Mouse (Mus musculus) left cerebral cortex, adult 2 months (tissue): ENCODE measurements around the gene Spon2. TPM values are rescaled to one million over a fixed set of nuclear protein-coding genes. Genes with fewer than 3 reads are reported as not detected.

Experiments
- DNase-seq, 2 experiments: peaks; one replicate each; pipeline ENCODE4 v3.0.0; 2021 to 2022; ENCODE audit warnings: low spot score in 2 of 2, mixed read lengths in 1 of 2; ENCODE audit errors: extremely low spot score in 1 of 2
- H3K27ac ChIP-seq: fragments of 200-600 bp; 2 replicates; pipeline ENCODE4 v1.8.1; 2022
- H3K4me3 ChIP-seq: fragments of 200-600 bp; 2 replicates; pipeline ENCODE4 v1.8.1; 2022
- CTCF ChIP-seq: fragments of 200-600 bp; IDR thresholded peaks from 2 replicates; pipeline ENCODE4 v1.8.1; 2022; ENCODE audit warnings: antibody characterized with exemption, mild to moderate bottlenecking, moderate library complexity
- intact Hi-C: fragments of 180-260 bp; cut with DNase I; formaldehyde crosslinking; loops from one replicate; pipeline ENCODE4 v1.15.1; 2025
- long read RNA-seq, 2 experiments: library from polyadenylated mRNA; stranded (forward); transcript quantifications; one replicate each; pipeline ENCODE4 v2.0.0; 2021; ENCODE audit warnings: borderline mapping rate in 2 of 2
- total RNA-seq, 2 experiments: library from RNA; stranded (reverse); gene quantifications; 2 replicates each; pipeline ENCODE4 v1.2.3; 2021

Gene Spon2
- total RNA-seq: under 1 TPM in 1 of 2 experiments, not detected in 1; 0.56 TPM
- long read RNA-seq, experiment 1, partial matches to known transcripts: 0 of 1 reads
- long read RNA-seq, experiment 1, other reads (novel, unspliced or antisense): 1 of 1 reads
- long read RNA-seq, experiment 2, partial matches to known transcripts: 0 of 1 reads
- long read RNA-seq, experiment 2, other reads (novel, unspliced or antisense): 0 of 1 reads

DNA sequence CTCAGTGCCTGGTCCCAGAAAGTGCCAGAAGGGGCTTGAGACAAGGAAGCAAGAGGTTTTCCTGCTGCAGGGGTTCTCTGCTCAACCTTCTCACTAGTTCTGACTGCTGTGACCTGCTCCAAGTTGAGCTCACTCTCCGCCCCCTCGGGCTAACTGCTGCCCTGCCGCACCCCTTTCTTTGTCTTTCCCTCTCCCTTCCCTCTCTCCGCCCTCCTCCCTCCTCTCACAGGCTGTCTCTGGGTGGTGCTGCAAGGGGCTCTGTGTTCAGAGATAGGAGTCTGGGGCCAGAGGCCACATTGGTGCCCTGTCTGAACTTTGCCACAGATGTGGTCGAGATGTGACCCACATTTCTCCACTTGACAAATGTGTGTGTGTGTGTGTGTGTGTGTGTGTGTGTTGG is at the start of gene Spon2:
Gene Spon2 (minus strand): TSS at position 375 of the 400 bp plus-strand sequence.
- Histone ChIP-seq H3K27ac (no peak within 1 kb of the TSS), H3K4me3 (no peak within 1 kb of the TSS)
- intact Hi-C loops: no loop called here
- DNase-seq: no peak
- TF ChIP-seq CTCF: no peak

DNA sequence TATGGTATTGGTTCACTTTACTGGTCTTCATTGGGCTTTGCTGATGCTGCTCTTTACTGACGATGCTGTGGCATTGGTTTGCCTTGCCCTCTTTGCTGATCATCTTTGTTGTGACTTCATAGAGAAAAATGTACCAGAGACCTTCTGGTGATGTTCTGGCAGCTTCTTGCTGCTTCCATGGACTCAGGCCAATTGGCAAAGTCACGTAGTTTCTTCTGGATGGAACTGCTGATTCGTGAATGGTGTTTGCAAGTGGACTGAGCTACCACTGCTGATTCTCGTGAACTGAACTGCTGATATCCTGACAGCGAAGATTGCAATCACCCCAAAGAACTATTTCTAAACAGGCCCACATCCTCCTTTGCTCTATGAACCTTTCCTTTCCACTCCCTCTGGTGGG is 36.2 kb upstream of the Spon2 start:
- Histone ChIP-seq H3K4me3 (no peak overlapping the region), H3K27ac (no peak overlapping the region)
- intact Hi-C loops: no loop called here
- TF ChIP-seq CTCF: no peak
- no peak for DNase-seq

DNA sequence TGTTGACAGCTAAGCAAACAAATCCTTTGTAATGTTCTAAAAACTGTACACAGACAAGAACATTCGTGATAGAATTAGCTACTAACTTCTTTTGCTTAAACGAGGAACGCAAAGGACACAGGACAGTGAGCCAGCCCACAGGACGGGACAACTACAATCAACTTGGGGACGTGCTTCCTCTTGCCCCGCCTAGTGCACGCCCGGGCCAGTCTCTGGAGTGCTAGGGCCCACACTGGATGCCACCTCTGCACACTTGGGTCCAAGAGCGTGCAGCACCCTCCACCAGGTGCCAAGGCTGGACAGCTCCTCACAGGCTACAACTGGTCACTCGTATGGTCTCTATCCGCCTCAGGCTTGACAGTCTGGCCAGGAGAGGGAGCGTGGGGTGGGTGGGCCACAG is 29.9 kb upstream of the Spon2 start:
- intact Hi-C loops: no loop called here
- DNase-seq: no peak

DNA sequence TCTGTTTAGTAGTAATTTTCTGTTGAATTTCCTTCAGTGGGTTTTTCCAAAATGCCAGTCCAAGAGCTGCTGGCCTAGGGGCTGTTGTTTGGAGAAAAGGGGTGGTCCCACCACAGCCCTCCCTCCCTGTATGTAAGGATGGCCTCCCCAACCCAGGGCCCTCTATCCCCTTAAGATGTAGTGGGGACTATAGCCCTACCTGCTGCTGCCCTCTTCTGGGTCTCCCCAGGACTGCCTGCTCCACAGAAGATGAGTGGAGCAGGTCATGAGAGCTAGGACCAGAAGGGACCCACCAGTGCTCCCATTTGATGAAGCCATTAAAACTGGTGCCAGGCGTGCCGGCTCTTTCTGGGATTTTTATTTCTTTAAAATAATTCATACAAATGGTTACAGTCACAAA is 29.1 kb upstream of the Spon2 start:
- DNase-seq: no peak
- no peak overlapping the region for H3K4me3 ChIP-seq
- 0 out of 2 replicates have a peak overlapping the region, but pooled peaks have one; percentile 11 for H3K27ac ChIP-seq
- intact Hi-C loops: loop anchor here (1.0 kb wide), 1 partner anchor 44 kb away; no protein-coding TSS in a partner anchor
- TF ChIP-seq CTCF: peak; percentile 50

More for the DNA sequence above, 29.9 kb upstream of the Spon2 start:
- TF ChIP-seq CTCF: no peak
- Histone ChIP-seq H3K27ac (no peak overlapping the region), H3K4me3 (no peak overlapping the region)

DNA sequence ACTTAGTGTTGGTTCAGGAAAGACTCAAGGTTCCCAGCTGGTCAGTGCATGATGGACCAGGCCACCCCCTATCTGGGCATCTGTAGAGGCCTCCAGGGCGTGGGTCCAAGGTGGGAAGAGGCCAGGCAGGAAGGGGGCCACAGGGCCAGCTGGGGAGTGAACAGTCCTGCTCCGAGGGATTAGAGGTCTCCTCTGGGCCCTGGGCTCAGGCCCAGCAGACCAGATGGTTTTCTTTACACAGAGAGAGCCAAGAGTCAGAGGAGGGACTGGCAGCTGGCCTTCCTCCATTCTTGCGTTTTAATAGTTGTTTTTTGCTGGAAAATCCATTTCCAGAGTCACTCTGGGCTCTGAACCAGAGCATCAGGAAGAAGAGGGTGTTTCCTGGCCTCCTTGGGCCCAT is 27.4 kb upstream of the Spon2 start:
- H3K27ac ChIP-seq: no peak overlapping the region
- intact Hi-C loops: no loop called here
- no peak overlapping the region for H3K4me3 ChIP-seq
- DNase-seq: peak; percentile 32 to 51
- no peak for TF ChIP-seq CTCF

DNA sequence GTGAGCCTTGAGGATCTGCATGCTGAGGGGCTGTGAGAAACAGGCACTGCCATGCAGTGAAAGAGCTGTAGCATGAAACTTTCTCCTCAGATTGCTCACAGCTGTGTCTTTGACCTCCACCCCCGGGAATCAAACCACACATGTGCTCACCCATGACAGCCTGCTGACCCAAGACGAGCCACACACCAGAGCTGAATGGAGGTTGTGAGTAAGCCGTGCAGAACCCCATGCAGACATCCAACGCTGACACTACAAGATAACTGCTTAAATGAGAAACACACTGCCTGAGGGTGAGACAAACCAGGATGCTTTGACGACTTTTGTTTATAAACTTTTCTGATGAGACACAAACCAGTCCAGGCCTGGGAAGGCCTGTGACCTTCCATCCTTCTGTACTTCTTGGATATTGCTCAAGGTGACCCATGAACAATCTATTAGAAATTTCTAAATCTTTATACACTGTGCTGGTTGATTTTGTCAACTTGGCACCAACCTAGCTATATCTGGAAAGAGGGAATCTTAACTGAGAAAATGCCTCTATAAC is 26.2 kb upstream of the Spon2 start:
- intact Hi-C loops: no loop called here
- no peak overlapping the region for H3K27ac ChIP-seq
- no peak for TF ChIP-seq CTCF
- no peak for DNase-seq
- H3K4me3 ChIP-seq: no peak overlapping the region

DNA sequence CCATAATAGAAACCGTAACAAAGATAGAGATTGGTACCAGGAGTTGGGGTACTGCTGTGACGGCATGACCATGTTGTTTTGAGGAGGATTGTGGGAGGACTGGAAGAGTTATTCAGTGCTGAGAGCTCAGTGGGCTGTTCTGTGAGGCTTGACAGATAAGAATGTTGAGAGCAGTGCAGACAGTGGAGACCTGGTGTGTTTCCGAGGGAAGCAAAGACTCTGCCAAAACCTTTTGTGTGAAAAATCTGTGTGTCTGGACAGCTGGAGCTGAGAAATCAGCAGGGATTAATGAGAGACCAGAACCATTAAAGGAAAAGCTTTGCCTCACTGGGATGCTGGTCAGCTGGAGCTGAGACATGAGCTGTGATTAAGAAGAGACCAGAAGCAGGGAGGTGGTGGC is 21.7 kb upstream of the Spon2 start:
- intact Hi-C loops: no loop called here
- no peak for TF ChIP-seq CTCF
- Histone ChIP-seq H3K4me3 (no peak overlapping the region), H3K27ac (no peak overlapping the region)
- no peak for DNase-seq

DNA sequence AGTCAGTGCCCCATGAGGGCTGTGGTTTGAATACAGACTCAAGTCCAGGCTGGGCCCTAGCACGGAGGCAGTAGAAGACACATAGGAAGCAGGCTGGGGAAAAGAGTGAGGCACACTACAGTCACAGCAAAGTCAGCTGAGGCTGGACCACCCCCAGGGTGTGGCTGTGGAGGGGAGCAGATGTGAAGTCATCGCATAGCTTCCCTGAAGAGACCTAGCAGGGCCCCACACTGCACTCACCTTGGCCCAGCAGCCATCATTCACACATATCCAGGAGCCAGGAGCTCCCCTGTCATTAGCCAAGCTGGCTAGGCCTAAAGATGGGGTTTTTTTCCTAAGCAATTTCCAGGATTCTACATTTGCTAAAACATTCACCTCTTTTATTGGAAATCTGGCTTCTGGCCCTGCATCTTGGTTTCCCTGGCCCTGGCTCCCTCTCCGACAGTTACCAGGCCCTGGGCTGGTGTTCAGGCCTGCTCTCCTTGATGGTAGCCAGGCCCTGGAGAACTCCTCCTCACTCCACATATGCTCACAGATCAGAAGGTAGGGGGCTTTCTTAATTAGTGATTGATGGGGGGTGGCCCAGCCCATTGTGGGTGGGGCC is 21.0 kb upstream of the Spon2 start:
- no peak for TF ChIP-seq CTCF
- intact Hi-C loops: no loop called here

DNA sequence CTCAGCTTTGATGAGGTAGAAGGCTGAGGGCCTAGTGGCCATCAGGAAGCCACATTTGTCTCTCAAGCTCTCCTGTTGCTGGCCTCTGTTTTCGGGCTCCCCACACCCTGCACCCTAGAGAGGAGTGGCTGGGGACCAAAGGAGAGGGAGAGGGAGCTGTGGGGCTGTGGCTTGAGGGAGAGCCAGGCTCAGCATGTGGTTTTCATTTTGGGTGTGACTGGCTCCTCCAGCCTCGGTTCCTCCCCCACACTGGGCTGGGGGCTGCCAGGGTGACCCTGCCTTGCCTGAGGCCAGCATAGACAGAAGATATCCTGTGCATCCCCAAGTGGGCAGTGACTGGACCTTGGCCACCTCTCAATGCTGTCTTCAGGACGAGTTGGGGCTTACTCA is 20.0 kb upstream of the Spon2 start:
- intact Hi-C loops: no loop called here
- TF ChIP-seq CTCF: no peak
- DNase-seq: no peak
- Histone ChIP-seq H3K4me3 (no peak overlapping the region), H3K27ac (no peak overlapping the region)

More for the DNA sequence above, 21.0 kb upstream of the Spon2 start:
- no peak for DNase-seq
- H3K27ac ChIP-seq: no peak overlapping the region
- no peak overlapping the region for H3K4me3 ChIP-seq

DNA sequence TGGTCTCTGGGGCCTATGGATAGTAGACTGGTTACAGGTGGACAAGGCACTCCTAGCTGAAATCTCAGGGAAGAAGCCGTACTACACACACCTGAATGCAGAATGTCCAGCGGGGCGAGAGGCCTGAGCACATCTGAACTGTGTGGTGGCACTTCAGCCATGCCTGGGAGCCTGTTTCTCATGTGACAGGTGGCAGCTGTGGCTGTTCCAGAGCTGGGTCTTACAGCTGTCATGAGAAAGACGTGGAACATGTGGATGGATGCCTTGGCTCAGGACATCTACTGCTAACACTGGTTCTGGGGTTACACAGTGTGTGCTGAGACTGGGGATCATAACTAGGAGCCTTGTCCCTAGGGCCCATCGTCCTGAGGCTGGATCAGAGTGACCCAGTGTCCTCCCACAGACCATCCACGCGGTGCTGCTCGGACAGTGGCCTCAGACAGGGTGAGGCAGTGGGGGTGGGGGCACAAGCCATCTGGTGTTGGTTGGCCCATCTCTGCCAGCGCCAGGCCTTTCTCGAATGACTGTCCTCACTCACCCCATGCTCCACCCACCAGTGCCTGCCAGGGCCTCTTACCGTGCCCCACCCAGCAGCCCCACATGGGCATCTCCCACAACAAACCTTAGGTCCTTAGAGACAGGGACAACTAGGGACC is 19.5 kb upstream of the Spon2 start:
- TF ChIP-seq CTCF: no peak
- no peak overlapping the region for H3K4me3 ChIP-seq
- intact Hi-C loops: no loop called here

DNA sequence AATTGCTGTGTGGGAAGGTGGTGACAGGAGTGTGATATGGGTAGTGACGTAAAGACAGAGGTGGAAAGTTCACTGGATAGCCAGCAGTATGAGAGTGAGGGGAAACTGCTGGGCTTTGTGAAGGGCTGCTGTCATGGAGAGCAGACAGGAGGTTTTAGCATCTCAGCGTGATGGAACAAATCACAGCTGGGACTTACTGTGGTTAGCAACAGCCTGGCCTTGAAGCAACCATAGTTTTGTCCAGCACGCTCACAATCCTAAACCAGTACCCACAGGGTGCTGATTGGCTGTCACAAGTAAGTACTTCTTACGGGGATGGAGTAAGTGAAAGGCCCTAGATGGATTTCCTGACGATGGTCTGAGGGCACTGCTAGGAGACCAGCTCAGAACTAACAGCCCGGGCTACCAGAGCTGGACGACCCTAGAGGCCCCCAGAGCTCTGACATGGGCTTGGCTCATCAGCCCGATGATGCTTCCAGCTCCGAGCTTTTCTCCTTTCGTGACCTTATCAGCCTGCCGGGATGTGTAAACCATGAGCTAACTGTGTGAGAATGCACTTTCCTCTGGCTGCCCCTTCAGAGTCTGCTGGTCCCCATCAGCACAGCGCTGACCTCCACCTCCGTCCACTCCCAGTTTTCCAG is 16.3 kb upstream of the Spon2 start:
- intact Hi-C loops: no loop called here
- H3K27ac ChIP-seq: no peak overlapping the region
- H3K4me3 ChIP-seq: no peak overlapping the region
- no peak for TF ChIP-seq CTCF
- no peak for DNase-seq

More for the DNA sequence above, 19.5 kb upstream of the Spon2 start:
- no peak overlapping the region for H3K27ac ChIP-seq
- no peak for DNase-seq

DNA sequence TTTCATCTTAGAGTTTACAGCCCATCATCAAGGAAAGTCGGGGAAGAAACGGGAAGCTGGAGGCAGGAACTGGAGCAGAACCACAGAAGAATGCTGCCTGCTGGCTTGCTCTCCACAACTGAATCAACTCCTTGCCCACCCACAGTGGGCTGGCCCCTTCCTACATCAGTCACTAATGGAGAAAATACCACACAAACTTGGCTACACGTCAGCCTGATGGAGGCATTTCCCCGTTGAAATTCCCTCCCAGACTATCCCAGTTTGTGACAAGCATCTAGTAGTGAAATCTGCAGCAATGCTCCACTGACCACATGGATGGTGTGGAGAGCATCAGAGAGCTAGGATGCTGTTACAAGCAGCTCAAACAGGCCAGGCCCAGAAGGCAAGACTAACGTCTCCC is 14.5 kb upstream of the Spon2 start:
- no peak for TF ChIP-seq CTCF
- Histone ChIP-seq H3K27ac (no peak overlapping the region), H3K4me3 (no peak overlapping the region)
- no peak for DNase-seq
- intact Hi-C loops: no loop called here
